Mouse (Mus musculus): ENCODE results near the gene Jazf1. TPM values are rescaled to one million over a fixed set of nuclear protein-coding genes. Genes with fewer than 3 reads are reported as not detected.

The Jazf1 gene
- total RNA-seq, 2 experiments from 2014 or later, result 7.3 to 8.2 TPM

GRCm38 (mm10) chr6:52961660-52962490, 106.6 kb downstream of the Jazf1 start:
- no peak for DNase-seq (ENCODE audit: low spot score in 2 of 2)

- peak; percentile 41 to 56 for DNase-seq (ENCODE audit: low spot score in 2 of 2)
These were observed 110.7 kb downstream of the Jazf1 start for GRCm38 (mm10) chr6:52957730-52958129.

DNA sequence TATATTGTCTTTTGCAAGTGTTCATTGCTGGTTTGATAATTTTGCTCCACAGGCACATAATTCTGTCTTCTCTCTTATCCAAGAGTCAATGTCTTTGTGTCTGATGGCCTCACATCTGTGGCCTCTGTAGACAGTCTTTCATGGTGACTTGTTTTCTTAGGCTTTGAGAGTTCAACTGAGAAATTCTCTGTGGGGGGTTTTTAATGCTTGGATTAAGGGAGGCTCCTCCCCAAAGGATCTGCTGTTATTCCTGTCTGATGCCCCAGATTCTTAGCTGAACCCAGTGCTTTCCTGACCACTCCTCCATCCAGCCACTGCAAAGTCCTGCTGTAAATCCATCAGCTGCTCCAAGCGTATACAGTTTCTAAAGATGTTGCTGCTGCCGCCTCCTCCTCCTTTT, 112.3 kb downstream of the Jazf1 start:
- DNase-seq (ENCODE audit: low spot score in 2 of 2), result no peak

- no peak for DNase-seq (ENCODE audit: low spot score in 2 of 2)
These were observed 113.1 kb downstream of the Jazf1 start for GRCm38 (mm10) chr6:52955304-52955703.

DNA sequence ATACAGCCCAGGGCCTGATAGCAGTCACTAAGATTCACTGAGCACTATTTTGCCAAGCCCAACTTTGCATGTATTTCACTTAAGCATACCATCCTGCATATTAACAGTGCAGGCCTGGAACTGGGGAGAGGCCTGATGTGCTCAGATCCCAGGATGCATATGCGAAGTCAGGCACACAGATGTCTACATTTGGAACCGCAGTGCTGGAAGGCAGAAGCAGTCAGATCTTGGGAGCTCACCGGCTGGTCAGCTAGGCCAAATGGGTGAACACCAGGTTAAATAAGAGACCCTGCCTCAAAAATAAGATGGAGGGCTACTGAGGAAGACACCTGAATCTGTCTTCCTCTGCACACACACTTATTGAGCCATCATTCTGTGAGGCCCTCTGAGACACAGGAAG, 113.6 kb downstream of the Jazf1 start:
- DNase-seq (ENCODE audit: low spot score in 2 of 2), result no peak

GRCm38 (mm10) chr6:52954441-52954840, 114.0 kb downstream of the Jazf1 start:
- no peak for DNase-seq (ENCODE audit: low spot score in 2 of 2)

DNA sequence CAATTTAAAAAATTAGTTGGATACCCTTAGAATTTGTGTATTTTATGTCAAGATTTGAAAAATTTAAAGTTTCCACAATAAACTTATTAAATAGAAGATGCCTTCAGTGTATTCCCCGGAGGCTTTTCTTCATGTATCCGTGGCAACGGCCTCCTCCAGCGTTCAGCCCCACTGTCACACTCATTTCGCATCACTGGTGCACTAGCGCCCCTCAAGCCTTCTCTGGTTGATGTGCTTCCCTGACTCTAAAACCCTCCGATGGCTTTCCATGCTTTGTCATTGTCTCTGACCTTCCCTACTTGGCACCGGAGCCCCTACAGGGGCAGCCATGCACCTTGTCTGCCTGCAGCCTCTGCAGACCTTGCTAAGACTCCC, 115.9 kb downstream of the Jazf1 start:
- DNase-seq (ENCODE audit: low spot score in 2 of 2), result no peak

- no peak for DNase-seq (ENCODE audit: low spot score in 2 of 2)
These were observed 116.4 kb downstream of the Jazf1 start for GRCm38 (mm10) chr6:52951871-52952525.

DNA sequence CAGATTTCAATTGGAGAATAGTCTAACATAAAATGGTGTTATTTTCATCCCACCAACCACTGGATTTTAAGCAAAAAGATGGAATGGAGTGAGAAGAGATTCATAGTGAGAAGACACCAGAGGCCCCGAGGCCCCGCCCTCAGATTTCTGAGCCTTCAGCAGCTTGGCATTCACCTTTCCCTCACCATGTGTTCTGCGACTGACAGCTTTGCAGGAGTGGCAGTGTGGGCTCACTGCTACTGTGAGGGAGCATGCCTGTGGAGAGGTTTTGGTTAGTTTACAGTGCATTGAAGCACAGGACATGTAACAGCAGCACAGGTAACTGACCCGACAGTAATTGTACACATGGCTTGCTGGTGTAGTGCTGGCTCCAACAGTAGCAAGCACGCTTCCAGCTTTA, 118.1 kb downstream of the Jazf1 start:
- no peak for DNase-seq (ENCODE audit: low spot score in 2 of 2)

- no peak for DNase-seq (ENCODE audit: low spot score in 2 of 2)
These were observed 125.9 kb downstream of the Jazf1 start for GRCm38 (mm10) chr6:52942534-52942933.

GRCm38 (mm10) chr6:52942101-52942500, 126.3 kb downstream of the Jazf1 start:
- no peak for DNase-seq (ENCODE audit: low spot score in 2 of 2)

DNA sequence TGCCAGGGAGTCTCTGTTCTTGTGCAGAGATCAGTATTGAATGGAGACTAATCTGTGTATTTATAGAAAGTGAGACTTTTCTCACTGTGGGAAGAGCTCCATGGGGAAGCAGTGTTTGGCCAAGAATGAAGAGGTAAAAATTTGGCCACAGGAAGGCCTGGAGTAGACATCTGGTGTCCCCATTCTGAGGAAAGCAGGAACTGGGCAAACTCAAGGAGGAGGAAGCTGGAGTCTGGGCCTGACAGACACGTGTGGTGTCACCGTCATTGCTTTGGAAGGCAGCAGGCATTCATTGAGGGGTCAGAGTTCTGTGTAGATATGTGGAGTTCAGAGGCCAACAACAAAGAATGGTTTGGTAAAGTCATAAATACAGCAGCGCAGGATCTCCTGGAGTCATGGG, 130.5 kb downstream of the Jazf1 start:
- DNase-seq (ENCODE audit: low spot score in 2 of 2), result no peak

- no peak for DNase-seq (ENCODE audit: low spot score in 2 of 2)
These were observed 131.4 kb downstream of the Jazf1 start for GRCm38 (mm10) chr6:52936995-52937394.

- no peak for DNase-seq (ENCODE audit: low spot score in 2 of 2)
These were observed 134.4 kb downstream of the Jazf1 start for GRCm38 (mm10) chr6:52934021-52934420.

- DNase-seq (ENCODE audit: low spot score in 2 of 2), result no peak
These were observed 135.7 kb downstream of the Jazf1 start for GRCm38 (mm10) chr6:52932603-52933178.

DNA sequence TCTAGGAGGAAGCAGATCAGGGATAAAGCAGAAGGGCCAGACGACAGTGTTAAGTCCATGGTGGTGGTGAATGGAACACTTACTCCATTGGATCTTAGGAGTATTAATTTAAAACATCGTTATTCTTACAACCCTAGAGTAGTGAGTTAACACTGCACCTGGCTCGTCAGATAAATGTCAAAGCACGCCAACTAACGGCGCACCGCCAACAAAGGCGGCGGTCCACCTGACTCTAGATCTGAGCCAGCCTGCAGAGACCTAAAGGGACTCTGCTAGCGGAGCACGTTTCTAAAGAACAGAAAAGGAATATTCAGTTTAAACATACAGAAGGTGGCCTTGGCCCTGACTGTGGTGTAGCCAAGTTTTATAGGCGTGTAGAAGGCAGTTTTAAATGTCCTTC, 139.1 kb downstream of the Jazf1 start:
- no peak for DNase-seq (ENCODE audit: low spot score in 2 of 2)

- no peak for DNase-seq (ENCODE audit: low spot score in 2 of 2)
These were observed 141.5 kb downstream of the Jazf1 start for GRCm38 (mm10) chr6:52926947-52927346.

- DNase-seq (ENCODE audit: low spot score in 2 of 2), result no peak
These were observed 142.9 kb downstream of the Jazf1 start for GRCm38 (mm10) chr6:52925458-52926042.

DNA sequence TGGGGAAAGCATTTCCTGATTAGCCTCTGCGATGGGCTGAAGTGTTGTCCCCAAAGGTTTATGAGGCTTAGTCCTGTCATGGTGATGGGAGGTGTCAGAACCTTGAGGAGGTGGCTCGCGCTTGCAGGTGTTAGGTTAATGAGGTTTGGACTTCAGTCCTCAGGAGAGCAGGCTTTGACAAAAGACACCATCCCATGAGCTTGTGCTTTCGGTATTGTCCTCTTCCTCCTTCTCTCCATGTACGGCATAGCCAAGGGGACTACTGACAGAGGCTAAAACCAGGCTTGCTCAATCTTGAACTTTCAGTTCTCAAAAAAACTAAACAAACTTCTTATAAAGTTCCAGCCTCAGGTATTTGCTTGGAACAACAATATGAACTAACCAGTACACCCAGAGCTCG, 147.2 kb downstream of the Jazf1 start:
- no peak for DNase-seq (ENCODE audit: low spot score in 2 of 2)

DNA sequence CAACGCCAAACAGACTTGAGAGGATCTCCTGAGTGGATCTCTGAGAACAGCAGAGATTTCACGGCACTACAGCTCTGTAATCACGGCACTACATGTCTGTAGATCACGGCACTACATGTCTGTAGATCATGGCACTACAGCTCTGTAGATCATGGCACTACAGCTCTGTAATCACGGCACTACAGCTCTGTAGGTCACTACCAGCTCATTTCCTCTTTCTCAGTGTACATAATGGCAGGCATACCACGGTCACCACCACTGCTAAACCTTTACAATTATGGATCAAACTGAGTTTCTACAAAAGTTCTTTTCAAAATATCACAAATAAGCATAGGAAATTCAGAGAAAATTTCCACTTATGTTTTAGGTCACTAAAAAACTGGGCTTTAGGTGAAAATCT, 147.7 kb downstream of the Jazf1 start:
- DNase-seq (ENCODE audit: low spot score in 2 of 2), result no peak

DNA sequence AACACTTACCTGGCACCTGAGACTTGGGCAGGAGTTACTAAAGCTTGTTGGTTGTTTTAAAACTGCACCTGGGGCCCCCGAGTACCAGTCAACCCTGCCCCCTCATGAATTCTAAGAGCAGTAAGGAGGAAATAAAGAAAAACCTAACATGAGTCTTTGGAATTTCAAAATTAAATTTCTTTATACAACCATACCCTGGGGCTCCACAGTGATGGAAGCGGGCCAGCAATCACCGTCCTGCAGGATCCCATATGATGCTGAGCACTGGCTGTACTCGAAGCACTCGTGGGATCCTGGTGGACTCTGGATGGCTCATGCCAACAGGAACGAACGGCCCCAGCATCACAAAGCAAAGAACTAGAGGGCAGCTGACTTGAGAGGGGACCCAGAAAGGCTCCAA, 149.0 kb downstream of the Jazf1 start:
- DNase-seq (ENCODE audit: low spot score in 2 of 2), result no peak

DNA sequence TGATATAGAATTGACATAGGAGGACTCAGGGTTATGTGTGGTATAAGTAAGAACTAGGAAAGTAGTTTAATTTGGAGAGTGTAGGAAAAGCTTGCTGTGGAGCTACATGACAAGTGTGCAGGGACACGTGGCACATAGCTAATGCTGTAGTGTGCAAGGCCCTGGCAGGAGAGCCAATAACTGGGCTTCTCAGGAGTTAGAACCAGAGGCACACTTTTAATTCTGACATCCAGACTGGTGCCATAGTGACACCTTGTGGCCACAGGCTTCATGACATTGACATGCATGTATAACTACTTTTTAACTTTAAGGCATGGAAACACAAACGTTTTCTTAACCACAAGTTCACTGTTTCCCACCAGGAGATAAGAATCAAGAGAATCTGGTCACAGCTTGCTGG, 149.5 kb downstream of the Jazf1 start:
- DNase-seq (ENCODE audit: low spot score in 2 of 2), result peak; percentile 35 to 60
